Mouse (Mus musculus) megakaryocyte, embryonic 14.5 days (primary cell): ENCODE results near the gene Gm42417.

Experiments used
- FLI1 ChIP-seq: IDR thresholded peaks from 2 replicates; pipeline ENCODE4 v1.6.1; 2012; ENCODE audit warnings: low read length, inconsistent platforms, mixed read lengths
- GATA1 ChIP-seq: IDR thresholded peaks from 3 replicates; pipeline ENCODE4 v1.6.1; 2012; ENCODE audit warnings: mixed read lengths, low read length, inconsistent platforms, borderline replicate concordance

DNA sequence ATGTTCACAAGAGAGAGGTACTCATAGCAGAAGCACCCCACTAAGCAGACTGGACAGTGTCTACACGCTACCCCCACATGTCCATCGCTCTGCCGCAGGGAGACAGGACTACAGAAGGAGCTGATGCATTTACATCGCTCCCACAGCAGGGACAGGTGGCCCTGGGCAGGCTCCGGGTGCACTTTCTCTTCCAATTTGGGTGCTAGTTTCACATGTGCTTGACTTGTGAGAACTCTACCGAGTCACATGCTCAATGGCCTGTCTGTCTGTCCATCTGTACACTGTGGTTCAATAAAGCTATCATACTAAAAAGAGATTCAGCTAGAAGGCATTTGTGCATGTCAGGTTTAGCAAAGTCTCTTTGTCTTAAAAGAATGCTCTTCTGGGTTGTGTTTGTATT, 48.6 kb upstream of the Gm42417 start:
- no peak for TF ChIP-seq GATA1
- TF ChIP-seq FLI1 = no peak
